Mouse (Mus musculus): Measurements from ENCODE around the gene Nmnat1.
A peak's percentile ranks its signal among the peaks of the same experiment; 100 is the strongest.

Gene Nmnat1

DNA sequence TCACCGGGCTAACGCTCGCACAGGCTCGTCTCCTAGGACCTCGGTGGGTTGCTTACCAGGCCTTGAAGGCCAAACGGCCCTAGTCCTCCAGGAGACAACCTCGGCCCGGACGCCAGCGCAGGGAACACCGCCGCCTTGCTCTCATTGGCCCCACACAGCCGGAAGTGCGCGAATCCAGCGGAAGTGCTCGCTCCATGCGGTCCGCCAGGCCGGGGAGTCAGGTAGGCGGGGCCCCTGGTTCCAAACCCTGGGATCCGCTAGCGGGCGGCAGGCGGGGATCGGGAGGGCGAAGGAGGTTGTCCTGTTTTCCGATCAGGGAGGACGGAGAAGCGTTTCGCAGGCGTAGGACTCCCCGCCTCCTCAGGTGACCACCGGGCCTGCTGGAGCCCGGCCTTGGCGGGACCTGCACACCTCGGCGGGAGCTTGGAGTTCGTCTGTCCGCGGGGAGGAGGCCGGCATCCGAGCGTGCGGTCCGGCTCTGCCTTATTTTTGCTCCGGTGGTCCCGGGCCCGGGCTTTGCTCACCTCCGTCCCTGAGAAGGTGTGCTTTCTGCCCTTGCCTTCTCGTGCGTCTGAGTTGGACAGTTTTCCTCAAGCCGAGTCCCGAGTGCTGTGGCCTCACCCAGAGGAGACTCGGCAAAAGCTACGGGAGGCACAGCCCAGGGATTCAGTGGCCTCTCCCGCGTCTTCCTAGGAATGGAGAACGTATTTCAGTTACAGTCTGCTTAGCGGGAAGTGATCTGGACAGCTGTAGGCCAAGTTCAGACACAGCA, at the start of gene Nmnat1, which contains the start of gene Lzic:
Gene Nmnat1, minus strand, starts transcription at position 150 of the 772 bp plus-strand sequence.
Gene Lzic, plus strand, starts transcription at position 177 of the 772 bp plus-strand sequence.
- DNase-seq (ENCODE audit: low read depth, low spot score), result peak; percentile 71

DNA sequence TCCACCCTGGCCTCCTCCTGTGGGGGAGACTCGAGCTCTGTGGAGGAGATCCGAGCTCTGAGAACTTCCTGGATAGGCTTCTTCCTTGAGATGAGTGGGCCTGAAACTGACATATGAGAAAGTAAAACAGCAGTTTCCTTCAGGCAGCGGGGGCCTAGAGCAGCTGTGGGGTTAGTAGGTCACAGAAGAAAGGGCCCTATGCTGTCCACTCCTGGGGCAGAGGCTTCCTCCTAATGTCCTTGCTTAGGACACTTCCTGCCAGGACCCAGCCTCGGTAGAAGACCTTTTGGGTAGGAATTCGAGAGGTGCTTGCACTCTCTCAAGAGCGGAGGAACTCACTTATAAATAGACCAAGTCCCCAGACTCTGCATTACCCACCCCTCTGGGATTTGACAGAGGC, 44.7 kb upstream of the Nmnat1 start:
- no peak for DNase-seq (ENCODE audit: low read depth, low spot score)

DNA sequence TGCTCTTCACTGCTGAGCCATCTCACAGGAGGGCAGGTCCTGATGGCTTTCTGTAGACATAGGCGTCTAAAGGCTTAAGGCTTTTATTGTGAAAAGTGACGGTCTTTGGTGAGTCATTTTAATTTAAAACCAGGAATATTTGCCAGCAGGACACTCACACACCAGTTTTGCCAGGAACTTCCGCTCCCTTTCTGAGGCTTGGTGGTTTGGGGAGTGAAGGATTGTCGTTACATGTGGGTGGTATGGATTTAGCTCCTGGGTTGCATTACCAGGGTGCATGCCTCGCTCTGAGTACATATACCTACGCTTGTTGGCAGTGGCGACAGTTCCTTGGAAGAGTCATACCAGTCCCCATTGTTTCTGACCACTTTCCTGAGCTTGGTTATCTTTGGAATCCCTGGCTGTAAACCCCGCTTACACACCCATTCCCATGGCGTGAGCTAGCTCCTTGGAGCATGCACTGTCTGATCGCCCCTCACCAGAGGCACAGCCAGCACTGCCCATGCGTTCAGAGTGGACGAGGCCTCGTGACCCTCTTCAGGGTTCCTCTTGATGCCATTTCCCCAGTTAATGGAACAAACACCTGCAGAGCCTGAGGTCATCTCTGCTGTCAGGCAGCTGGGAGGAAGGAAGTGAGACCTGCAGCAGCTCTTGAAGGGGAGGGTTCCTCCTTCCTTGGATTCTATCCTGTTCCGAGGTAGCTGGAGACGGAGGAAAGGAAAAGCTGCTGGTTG, 42.8 kb upstream of the Nmnat1 start:
- no peak for DNase-seq (ENCODE audit: low read depth, low spot score)

DNA sequence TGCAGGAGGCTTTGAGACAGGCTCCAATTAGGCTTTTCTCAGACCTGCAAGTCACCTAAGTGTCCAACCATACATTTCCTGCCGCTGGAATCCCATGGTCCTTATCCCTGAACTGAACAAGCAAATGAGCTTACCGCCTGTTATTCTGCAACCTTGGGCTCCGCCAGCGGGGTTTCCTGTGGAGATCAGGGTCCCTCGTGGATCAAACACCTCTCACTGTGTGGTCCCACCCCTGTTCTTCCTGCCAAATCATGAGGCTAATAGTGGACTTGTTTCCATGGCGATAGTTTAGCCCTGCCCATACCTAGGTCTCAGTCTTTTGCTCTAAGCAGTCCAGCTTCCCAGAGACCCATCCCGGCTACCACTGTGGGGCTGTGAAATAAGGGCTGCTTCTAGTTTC, 41.3 kb upstream of the Nmnat1 start:
- DNase-seq (ENCODE audit: low read depth, low spot score), result no peak

DNA sequence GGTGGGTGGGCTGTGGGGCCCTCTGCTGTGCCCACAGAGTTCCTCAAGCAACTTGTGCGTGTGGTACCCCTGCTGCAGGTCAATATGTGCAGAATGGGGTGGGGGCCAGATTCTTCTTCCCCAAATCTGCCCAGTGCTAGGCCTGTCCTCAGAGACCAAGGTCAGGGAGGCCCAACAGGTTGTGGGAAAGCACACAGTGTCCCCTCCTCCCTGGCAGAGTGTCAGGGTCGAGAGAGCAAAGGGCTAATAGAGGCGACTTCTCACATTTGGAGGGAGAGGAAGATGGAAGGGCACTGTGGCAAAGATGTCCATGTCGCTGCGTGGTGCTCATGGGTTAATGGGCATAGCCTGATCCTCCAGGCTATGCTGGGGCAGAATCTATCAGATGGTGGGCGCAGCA, 40.8 kb upstream of the Nmnat1 start:
- DNase-seq (ENCODE audit: low read depth, low spot score), result no peak

DNA sequence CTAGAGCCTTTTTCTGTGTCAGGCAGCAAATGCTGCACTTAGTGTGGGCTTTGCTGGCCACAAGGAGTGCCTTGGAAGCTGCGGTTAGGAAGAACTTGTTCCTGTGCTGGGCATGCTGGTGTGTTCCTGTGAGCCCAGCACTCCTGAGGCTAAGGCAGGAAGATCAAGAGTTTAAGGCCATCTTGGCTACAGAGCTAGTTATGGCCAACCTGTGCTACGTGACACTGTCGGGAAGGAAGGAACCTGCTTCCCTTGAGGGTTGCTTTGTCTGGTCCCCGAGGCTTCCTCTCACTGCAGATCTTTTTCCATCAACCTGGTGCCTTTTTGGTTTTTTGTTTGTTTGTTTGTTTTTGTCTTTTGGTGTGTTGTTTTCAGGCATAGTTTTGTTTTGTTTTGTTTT, 40.2 kb upstream of the Nmnat1 start:
- no peak for DNase-seq (ENCODE audit: low read depth, low spot score)

DNA sequence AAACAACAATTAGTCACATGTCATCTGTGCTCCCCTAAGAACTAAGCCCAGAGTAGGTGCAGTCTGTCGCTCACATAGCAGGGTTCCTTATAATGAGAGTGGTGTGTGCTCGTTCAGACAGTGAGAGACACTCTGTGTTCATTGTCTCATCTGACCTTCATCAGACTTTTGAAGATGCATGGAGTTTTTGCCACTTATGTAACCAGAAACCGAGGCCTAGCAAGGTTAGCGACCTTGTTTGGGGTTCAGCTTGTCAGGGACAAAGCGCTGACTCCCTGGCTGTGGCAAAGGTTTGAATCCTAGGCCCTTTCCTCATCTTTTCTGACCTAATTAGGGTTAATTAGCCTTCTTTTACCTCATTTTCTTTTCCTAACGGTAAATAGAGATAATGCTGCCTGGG, 39.0 kb upstream of the Nmnat1 start:
- DNase-seq (ENCODE audit: low read depth, low spot score), result no peak

DNA sequence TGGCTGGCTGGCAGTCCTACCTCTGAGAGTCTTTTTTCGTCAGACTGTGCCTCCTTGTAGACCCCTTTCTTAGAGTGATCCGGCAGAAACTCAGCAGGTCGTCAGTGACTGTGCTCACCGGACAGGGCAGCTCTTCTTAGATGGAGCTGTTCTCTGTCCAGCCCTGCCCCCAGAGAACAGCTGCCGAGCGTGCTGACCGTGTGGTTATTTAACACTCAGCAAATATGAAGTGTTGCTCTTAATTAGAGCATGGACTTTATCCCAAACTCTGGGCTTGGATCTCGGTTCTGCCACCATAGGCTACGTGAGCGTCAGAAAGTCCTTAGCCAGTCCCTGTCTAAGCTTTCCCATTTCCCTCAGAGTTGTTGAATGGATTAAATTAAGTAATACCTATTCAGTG, 36.3 kb upstream of the Nmnat1 start:
- DNase-seq (ENCODE audit: low read depth, low spot score), result no peak

DNA sequence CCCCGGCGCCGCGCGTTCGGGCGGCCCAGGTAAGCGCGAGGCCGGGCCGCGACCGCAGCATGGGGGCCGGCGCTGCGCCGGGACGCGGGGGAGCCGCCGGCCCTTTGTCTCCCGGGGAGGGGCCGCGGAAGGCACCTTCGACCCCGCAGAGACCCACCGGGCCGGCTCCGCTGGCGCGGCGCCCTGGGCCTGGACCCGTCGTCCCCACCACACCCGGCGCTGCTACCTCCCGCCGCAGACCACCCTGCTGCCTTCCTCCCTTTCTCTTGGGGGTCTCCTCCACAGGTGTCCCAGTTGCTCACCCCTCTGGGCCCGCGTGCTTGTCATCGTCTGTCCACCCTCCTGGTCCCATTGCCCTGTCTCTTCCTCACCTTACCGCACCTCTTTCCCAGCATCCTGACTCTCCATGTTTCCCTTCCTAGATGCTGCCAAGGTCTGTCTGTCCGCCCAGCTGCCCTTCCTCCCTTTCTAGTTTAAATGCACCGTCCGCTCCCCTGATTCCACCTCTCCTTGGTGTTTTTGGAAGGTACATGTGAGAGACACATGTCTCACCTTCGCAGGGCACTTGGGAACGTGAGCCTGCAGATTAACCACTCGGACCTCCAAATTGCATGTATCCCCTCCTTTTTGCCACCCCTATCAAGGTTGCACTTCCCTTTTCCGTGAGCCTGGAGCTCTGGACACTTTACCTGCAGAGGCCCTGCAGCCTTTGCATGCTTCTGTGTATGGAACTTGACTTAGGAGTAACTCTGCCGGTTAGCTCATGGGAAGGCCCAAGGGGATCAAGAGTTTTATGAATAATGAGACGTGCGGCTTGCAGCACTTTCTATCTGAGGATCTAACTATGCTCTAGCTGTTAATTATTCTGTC, 33.6 kb upstream of the Nmnat1 start:
- DNase-seq (ENCODE audit: low read depth, low spot score), result no peak

DNA sequence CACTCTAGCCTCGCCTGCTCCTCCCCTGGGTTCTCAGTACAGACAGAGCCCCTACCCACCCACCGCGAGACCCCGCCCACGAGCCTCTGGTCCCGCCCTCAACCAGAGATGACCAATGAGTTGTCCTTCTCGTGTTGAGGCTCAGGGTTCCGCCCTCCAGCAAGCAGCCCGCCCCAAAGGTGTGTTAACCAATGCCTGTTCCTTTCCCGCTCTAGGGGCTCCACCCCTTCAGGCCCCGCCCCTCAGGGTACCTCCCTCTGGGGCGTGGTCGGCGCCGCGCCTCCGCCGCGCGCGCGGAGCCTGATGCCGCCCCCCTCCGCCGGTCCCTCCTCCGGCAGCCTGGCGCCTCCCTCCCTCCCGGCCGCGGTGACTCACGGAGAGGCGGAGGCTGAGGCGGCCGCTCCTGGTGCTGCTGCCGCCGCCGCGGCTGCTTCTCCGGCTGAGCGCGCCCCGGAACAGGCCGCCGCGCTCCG, 32.9 kb upstream of the Nmnat1 start, which contains the start of gene Ctnnbip1:
Gene Ctnnbip1, plus strand, starts transcription at position 369 of the 473 bp plus-strand sequence.
- peak; percentile 78 for DNase-seq (ENCODE audit: low read depth, low spot score)

DNA sequence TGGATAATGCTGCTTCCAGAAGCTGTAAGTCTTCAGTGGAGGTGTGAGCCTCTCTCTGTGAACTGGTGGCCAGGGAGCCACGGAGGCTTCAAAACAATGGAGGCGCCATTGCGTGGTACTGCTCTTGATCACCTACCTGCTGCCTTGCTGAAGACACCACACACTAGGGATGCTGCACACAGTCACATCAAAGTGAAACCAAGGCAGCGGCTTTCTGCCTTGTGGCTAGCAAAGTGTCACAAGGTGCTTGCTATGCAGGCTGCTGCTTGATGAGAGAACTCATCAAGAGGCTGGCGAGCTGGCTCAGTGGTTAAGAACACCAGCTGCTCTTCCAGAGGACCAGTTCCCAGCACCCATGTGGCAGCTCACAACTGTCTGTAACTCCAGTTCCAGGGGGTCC, 30.7 kb upstream of the Nmnat1 start:
- no peak for DNase-seq (ENCODE audit: low read depth, low spot score)

DNA sequence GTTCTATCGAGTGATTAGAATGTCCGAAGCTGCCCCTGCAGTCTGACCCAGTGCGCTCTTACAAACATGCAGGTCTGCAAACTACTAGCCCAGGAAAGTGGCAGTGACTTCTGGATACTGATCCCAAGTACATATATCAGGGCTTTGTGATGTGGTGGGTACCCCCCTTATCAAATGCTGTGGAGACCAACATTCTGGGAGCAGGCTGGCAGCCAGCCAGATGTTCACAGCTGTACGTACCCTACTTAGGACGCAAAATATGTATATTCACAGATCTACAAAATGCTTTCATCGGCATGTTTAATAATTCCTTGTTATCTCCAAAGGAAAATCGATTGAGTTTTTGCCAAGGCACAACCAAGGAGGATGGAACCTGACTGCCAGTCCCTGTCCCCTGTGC, 27.1 kb upstream of the Nmnat1 start:
- DNase-seq (ENCODE audit: low read depth, low spot score), result no peak

DNA sequence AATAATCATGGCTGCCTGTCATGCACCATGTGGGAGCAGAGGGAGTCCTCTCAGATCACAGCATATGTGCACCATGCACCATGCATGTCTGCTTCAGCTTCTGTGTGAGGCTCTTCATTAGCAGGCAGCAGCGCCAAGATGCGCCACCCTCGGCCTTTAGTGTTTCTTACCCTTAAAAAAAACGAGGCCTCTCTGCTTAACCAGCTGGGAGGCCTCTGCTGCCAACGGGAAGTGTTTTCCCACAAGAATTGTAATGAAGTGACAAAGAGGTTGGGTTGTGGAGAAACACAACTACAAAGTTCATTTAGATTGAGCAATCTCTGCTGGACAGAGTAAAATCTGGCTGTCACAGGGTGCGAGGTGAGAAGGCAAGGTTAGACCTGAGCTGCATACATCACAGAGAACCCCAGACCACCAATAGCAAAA, 26.2 kb upstream of the Nmnat1 start:
- DNase-seq (ENCODE audit: low read depth, low spot score), result no peak

DNA sequence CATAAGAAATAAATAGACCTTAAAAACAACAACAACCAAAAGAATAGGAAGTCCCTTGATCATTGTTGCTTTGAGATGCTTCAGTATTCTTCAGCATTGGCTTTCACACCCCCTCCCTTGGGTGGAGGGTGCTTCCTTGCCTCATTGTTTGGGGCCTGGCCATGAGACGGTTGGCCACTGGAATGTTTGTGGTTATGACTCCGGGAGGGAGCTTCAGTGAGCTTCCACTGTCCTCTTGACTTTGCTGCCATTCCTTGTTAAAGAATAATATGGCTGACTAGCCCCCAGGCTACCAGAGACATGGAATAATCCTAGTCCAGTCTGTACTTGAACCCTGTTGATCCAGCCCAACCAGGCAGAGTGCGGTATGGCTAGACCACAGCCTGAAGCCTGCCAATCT, 21.9 kb upstream of the Nmnat1 start:
- DNase-seq (ENCODE audit: low read depth, low spot score), result no peak

DNA sequence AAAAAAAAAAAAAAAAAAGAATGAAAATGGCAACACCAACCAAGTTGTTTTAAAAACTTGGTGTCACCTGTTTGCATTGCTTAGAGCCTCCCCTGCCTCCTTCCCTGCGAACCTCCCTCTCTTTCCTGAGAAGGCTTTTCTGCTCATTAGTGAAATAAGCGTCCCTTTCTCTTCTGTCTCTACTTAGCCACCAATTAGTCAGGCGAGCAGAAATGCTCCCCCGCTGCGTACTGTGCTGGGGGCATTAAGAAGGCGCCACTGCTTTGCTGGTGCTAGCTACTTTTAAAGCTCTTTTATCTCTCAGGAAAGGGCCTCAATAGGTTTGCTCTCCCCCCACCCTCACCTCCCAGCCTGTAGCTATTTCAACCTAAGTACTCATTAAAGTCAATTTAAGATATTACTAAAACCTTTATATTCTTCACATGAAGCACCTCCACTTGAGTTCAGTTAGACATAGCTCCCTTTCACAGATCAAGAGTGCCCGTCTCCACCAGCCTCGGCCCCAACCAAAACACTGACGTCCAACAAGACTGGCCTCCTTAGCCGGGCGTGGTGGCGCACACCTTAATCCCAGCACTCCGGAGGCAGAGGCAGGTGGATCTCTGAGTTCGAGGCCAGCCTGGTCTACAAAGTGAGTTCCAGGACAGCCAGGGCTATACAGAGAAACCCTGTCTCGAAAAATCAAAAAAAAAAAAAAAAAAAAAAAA, 20.4 kb upstream of the Nmnat1 start:
- no peak for DNase-seq (ENCODE audit: low read depth, low spot score)

DNA sequence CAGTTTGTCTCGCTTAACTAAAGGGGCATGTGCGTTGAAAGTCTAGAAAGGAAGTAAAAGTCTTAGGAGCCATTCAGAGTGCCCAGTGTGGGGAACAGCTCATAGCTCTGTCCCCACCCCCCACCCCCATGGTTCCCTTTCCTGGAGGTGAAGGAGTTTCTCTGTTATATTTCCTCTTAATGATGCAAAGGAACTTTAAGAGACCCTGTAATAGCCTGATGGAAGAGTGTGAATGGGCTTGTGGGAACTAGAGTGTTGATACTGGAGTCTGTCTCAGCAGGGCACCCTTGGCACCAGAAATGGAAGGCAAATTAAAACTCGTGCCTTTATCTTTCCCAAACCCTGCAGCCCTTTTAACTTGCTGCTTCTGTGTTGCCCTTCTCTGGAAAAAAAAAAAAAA, 19.9 kb upstream of the Nmnat1 start:
- DNase-seq (ENCODE audit: low read depth, low spot score), result no peak

DNA sequence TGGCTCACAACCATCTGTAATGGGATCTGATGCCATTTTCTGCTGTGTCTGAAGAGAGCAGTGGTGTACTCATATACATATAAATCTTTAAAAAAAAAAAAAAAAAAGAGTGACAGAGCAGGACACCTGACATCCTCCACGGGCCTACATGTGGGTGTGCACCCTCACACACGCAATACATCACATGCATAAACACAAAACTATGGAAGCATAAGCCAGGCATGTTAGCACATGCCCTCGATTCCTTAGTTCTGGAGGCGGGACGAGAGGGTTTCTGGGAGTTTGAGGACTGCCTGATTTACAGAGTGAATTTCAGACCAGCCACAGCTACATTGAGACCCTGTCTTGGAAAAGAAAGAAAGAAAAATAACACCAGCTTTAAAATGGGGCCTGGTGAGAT, 19.4 kb upstream of the Nmnat1 start:
- DNase-seq (ENCODE audit: low read depth, low spot score), result no peak

DNA sequence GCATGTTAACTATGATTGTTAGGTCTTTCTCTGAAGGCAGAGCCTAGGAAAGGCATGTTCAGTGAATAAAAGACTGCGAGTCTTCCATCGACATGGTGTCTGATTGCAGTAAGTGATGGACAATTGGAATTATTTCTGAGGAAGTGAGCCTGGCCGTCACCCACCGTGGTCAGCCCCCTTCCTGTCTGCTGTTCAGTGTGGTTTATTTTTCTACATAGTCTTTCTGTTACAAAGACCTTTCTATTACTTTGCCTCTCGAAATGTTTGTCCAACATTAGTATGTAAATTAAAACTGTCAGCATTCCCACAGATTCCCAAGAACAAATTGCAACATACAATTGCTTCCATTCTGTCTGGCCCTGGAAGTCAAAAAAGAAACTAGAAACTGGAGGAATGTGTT, 14.8 kb upstream of the Nmnat1 start:
- DNase-seq (ENCODE audit: low read depth, low spot score), result no peak

DNA sequence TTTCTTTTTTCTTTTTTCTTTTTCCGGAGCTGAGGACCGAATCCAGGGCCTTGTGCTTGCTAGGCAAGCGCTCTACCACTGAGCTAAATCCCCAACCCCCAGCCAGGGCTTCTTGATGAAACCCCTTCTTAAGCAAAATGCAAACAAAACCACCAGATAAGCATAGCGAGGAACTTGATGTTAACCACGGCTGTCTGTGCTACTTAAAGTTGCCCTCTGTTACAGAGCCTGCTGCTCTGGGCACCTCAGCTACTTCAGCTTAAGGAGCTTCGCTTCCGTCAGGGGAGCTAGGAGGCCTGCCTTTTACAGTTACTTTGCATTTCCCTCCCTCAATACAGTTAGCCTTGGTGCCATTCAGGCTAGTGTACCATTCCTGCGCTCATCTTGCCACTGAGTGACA, 13.9 kb upstream of the Nmnat1 start:
- no peak for DNase-seq (ENCODE audit: low read depth, low spot score)

DNA sequence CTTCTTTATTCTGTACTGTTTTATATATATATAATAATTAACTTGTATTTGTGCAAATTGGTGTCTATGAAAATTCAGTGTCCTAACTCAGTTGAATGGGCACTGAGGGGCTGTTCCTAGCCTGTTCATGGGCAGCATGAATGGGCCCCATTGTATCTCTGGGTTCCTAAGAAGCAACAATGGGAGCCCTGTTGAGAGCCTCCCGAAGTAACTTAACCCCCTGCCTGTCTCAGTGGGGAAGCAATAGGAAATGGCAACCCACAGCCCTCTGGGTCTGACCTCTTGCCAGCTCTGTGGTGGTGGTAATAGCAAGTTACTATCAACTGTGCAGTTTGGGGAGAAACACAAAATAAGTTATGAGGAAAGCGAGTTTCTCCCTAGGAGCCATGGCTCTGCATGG, 11.6 kb upstream of the Nmnat1 start:
- no peak for DNase-seq (ENCODE audit: low read depth, low spot score)

DNA sequence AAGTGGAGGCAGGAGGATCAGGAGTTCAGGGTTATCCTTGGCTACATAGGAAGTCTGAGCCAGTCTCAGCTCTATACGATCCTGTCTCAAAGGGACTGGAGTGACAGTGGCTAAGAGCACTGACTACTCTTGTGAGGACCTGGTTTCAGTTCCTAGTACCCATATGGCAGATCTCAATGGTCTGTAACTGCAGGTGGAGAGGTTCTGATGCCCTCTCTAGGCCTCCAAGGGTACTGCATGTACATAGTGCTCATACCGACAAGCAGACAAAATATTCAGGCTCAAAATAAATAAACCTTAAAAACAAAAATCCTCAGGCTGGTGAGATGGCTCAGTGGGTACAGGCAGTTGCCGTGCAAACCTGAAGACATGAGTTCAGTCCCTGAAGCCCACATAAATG, 6.1 kb upstream of the Nmnat1 start:
- no peak for DNase-seq (ENCODE audit: low read depth, low spot score)
